Mouse (Mus musculus) heart, adult 8-10 months (tissue): ENCODE data around the gene Fgf5. TPM values are rescaled to one million over a fixed set of nuclear protein-coding genes. Genes with fewer than 3 reads are reported as not detected.

Experiments
- DNase-seq: peaks from one replicate; pipeline ENCODE4 v3.0.0; 2022; ENCODE audit warnings: low spot score
- total RNA-seq, 4 experiments: library from RNA; stranded (reverse); gene quantifications; 2 replicates each; pipeline ENCODE4 v1.2.4; 2022

The Fgf5 gene
- total RNA-seq, result under 1 TPM in 1 of 4 experiments, not detected in 3; 0.11 TPM

GRCm38 (mm10) chr5:98253838-98254821, at the start of gene Fgf5:
TSS of gene Fgf5 (plus strand) at chr5:98254184.
- no peak for DNase-seq

GRCm38 (mm10) chr5:98212501-98212900, 41.5 kb upstream of the Fgf5 start:
- DNase-seq, result no peak

GRCm38 (mm10) chr5:98221956-98222355, 32.0 kb upstream of the Fgf5 start:
- no peak for DNase-seq

GRCm38 (mm10) chr5:98226710-98227109, 27.3 kb upstream of the Fgf5 start:
- DNase-seq, result no peak

GRCm38 (mm10) chr5:98229456-98229855, 24.5 kb upstream of the Fgf5 start:
- DNase-seq, result no peak

GRCm38 (mm10) chr5:98238466-98238865, 15.5 kb upstream of the Fgf5 start:
- no peak for DNase-seq

GRCm38 (mm10) chr5:98241322-98241829, 12.6 kb upstream of the Fgf5 start:
- no peak for DNase-seq

GRCm38 (mm10) chr5:98245303-98245702, 8.7 kb upstream of the Fgf5 start:
- no peak for DNase-seq

GRCm38 (mm10) chr5:98245976-98246375, 8.0 kb upstream of the Fgf5 start:
- no peak for DNase-seq

- no peak for DNase-seq
Measured at GRCm38 (mm10) chr5:98246826-98247225, 7.2 kb upstream of the Fgf5 start.

- DNase-seq, result no peak
Measured at GRCm38 (mm10) chr5:98247516-98247915, 6.5 kb upstream of the Fgf5 start.

GRCm38 (mm10) chr5:98253147-98253546, 837 bp upstream of the Fgf5 start:
- DNase-seq, result no peak

GRCm38 (mm10) chr5:98255176-98255575, 1.2 kb downstream of the Fgf5 start:
- DNase-seq, result no peak

GRCm38 (mm10) chr5:98255760-98256490, 1.9 kb downstream of the Fgf5 start:
- no peak for DNase-seq

GRCm38 (mm10) chr5:98275318-98275818, 21.4 kb downstream of the Fgf5 start:
- DNase-seq, result no peak

- DNase-seq, result no peak
Measured at GRCm38 (mm10) chr5:98281993-98282392, 28.0 kb downstream of the Fgf5 start.

- DNase-seq, result no peak
Measured at GRCm38 (mm10) chr5:98283696-98284478, 29.9 kb downstream of the Fgf5 start.

GRCm38 (mm10) chr5:98290642-98291041, 36.7 kb downstream of the Fgf5 start:
- no peak for DNase-seq

GRCm38 (mm10) chr5:98292388-98293048, 38.5 kb downstream of the Fgf5 start:
- no peak for DNase-seq

- no peak for DNase-seq
Measured at GRCm38 (mm10) chr5:98293049-98293715, 39.2 kb downstream of the Fgf5 start.
